Mouse (Mus musculus): ENCODE measurements around the gene Zscan10. TPM values are rescaled to one million over a fixed set of nuclear protein-coding genes. Genes with fewer than 3 reads are reported as not detected.

The Zscan10 gene
- polyA plus RNA-seq, 1 experiment from 2014 or later = 0.45 TPM

- ATAC-seq (ENCODE audit: low FRiP score, low TSS enrichment) = no peak
- no peak overlapping the region for H3K4me3 ChIP-seq (ENCODE audit: low read length)
- WGBS = 56% methylated on average over 10 of the region's 11 CpGs
- H3K36me3 ChIP-seq (ENCODE audit: control insufficient read depth, insufficient read depth, low read length) = peaks cover 47% of the 10 kb centered on the region
- H3K4me1 ChIP-seq (ENCODE audit: control insufficient read depth, insufficient read depth, low read length) = peaks cover 4% of the 10 kb centered on the region
- no peaks in the 10 kb centered on the region for H3K9me3 ChIP-seq (ENCODE audit: control insufficient read depth, low read length)
- H3K4me2 ChIP-seq (replicated peaks; ENCODE audit: low read depth, low read length) = no peak overlapping the region
- no peak overlapping the region for H3K9ac ChIP-seq (ENCODE audit: low read depth, low read length)
- H3K27me3 ChIP-seq (ENCODE audit: control insufficient read depth, insufficient read depth, low read length) = no peaks in the 10 kb centered on the region
- H3K27ac ChIP-seq (ENCODE audit: low read depth, low read length) = no peak overlapping the region
These were observed 40.9 kb upstream of the Zscan10 start for GRCm38 (mm10) chr17:23559767-23560166.

- Histone ChIP-seq H3K4me3 (ENCODE audit: low read length) (peak within 1 kb of the TSS; percentile 80), H3K9ac (ENCODE audit: low read depth, low read length) (peak within 1 kb of the TSS; percentile 94), H3K9me3 (ENCODE audit: control insufficient read depth, low read length) (no peaks in the 10 kb centered on the region), H3K4me2 (replicated peaks; ENCODE audit: low read depth, low read length) (peak within 1 kb of the TSS; percentile 75), H3K36me3 (ENCODE audit: control insufficient read depth, insufficient read depth, low read length) (peaks cover 18% of the 10 kb centered on the region), H3K27me3 (ENCODE audit: control insufficient read depth, insufficient read depth, low read length) (no peaks in the 10 kb centered on the region), H3K4me1 (ENCODE audit: control insufficient read depth, insufficient read depth, low read length) (peaks cover 9% of the 10 kb centered on the region), H3K27ac (ENCODE audit: low read depth, low read length) (peak within 1 kb of the TSS; percentile 92)
- peak; percentile 97 for ATAC-seq (ENCODE audit: low FRiP score, low TSS enrichment)
- under 1% methylated on average over 59 of the region's 59 CpGs for WGBS
These were observed 36.9 kb upstream of the Zscan10 start, which contains the start of gene Zfp213 for GRCm38 (mm10) chr17:23563595-23564367. Gene Zfp213 (minus strand): TSS chr17:23564238.

- peak; percentile 82 for ATAC-seq (ENCODE audit: low FRiP score, low TSS enrichment)
- Histone ChIP-seq H3K4me2 (replicated peaks; ENCODE audit: low read depth, low read length) (peak overlapping the region; percentile 75), H3K27me3 (ENCODE audit: control insufficient read depth, insufficient read depth, low read length) (no peaks in the 10 kb centered on the region), H3K9ac (ENCODE audit: low read depth, low read length) (peak overlapping the region; percentile 94), H3K4me3 (ENCODE audit: low read length) (peak overlapping the region; percentile 80), H3K36me3 (ENCODE audit: control insufficient read depth, insufficient read depth, low read length) (peaks cover 13% of the 10 kb centered on the region), H3K4me1 (ENCODE audit: control insufficient read depth, insufficient read depth, low read length) (peaks cover 9% of the 10 kb centered on the region), H3K9me3 (ENCODE audit: control insufficient read depth, low read length) (no peaks in the 10 kb centered on the region), H3K27ac (ENCODE audit: low read depth, low read length) (peak overlapping the region; percentile 92)
- 1% methylated on average over 8 of the region's 8 CpGs for WGBS
These were observed 36.3 kb upstream of the Zscan10 start for GRCm38 (mm10) chr17:23564368-23564715.

GRCm38 (mm10) chr17:23566787-23567186 lies 33.9 kb upstream of the Zscan10 start:
- no peaks in the 10 kb centered on the region for H3K27me3 ChIP-seq (ENCODE audit: control insufficient read depth, insufficient read depth, low read length)
- H3K36me3 ChIP-seq (ENCODE audit: control insufficient read depth, insufficient read depth, low read length) = no peaks in the 10 kb centered on the region
- no peak overlapping the region for H3K4me3 ChIP-seq (ENCODE audit: low read length)
- peaks cover 9% of the 10 kb centered on the region for H3K4me1 ChIP-seq (ENCODE audit: control insufficient read depth, insufficient read depth, low read length)
- no peak overlapping the region for H3K4me2 ChIP-seq (replicated peaks; ENCODE audit: low read depth, low read length)
- no peak overlapping the region for H3K9ac ChIP-seq (ENCODE audit: low read depth, low read length)
- no peak for ATAC-seq (ENCODE audit: low FRiP score, low TSS enrichment)
- no peak overlapping the region for H3K27ac ChIP-seq (ENCODE audit: low read depth, low read length)
- no peaks in the 10 kb centered on the region for H3K9me3 ChIP-seq (ENCODE audit: control insufficient read depth, low read length)
- 53% methylated on average over 5 of the region's 5 CpGs for WGBS

GRCm38 (mm10) chr17:23568370-23568769 lies 32.3 kb upstream of the Zscan10 start:
- Histone ChIP-seq H3K27ac (ENCODE audit: low read depth, low read length) (no peak overlapping the region), H3K4me1 (ENCODE audit: control insufficient read depth, insufficient read depth, low read length) (peaks cover 6% of the 10 kb centered on the region), H3K4me2 (replicated peaks; ENCODE audit: low read depth, low read length) (no peak overlapping the region), H3K4me3 (ENCODE audit: low read length) (no peak overlapping the region), H3K9ac (ENCODE audit: low read depth, low read length) (no peak overlapping the region), H3K9me3 (ENCODE audit: control insufficient read depth, low read length) (no peaks in the 10 kb centered on the region), H3K36me3 (ENCODE audit: control insufficient read depth, insufficient read depth, low read length) (no peaks in the 10 kb centered on the region), H3K27me3 (ENCODE audit: control insufficient read depth, insufficient read depth, low read length) (no peaks in the 10 kb centered on the region)
- WGBS = 40% methylated on average over 5 of the region's 5 CpGs
- ATAC-seq (ENCODE audit: low FRiP score, low TSS enrichment) = no peak

- Histone ChIP-seq H3K4me3 (ENCODE audit: low read length) (no peak overlapping the region), H3K4me2 (replicated peaks; ENCODE audit: low read depth, low read length) (no peak overlapping the region), H3K4me1 (ENCODE audit: control insufficient read depth, insufficient read depth, low read length) (peaks cover 2% of the 10 kb centered on the region), H3K9me3 (ENCODE audit: control insufficient read depth, low read length) (no peaks in the 10 kb centered on the region), H3K27me3 (ENCODE audit: control insufficient read depth, insufficient read depth, low read length) (no peaks in the 10 kb centered on the region), H3K36me3 (ENCODE audit: control insufficient read depth, insufficient read depth, low read length) (peaks cover 5% of the 10 kb centered on the region; the same call in 1 of the 2 replicates), H3K9ac (ENCODE audit: low read depth, low read length) (no peak overlapping the region), H3K27ac (ENCODE audit: low read depth, low read length) (no peak overlapping the region)
- ATAC-seq (ENCODE audit: low FRiP score, low TSS enrichment) = peak; percentile 63
- WGBS = 43% methylated on average over 6 of the region's 6 CpGs
These were observed 30.6 kb upstream of the Zscan10 start for GRCm38 (mm10) chr17:23570017-23570416.

- Histone ChIP-seq H3K4me2 (replicated peaks; ENCODE audit: low read depth, low read length) (no peak overlapping the region), H3K4me3 (ENCODE audit: low read length) (no peak overlapping the region), H3K27ac (ENCODE audit: low read depth, low read length) (no peak overlapping the region), H3K27me3 (ENCODE audit: control insufficient read depth, insufficient read depth, low read length) (no peaks in the 10 kb centered on the region), H3K36me3 (ENCODE audit: control insufficient read depth, insufficient read depth, low read length) (peaks cover 14% of the 10 kb centered on the region), H3K9me3 (ENCODE audit: control insufficient read depth, low read length) (peaks cover 5% of the 10 kb centered on the region), H3K4me1 (ENCODE audit: control insufficient read depth, insufficient read depth, low read length) (no peaks in the 10 kb centered on the region), H3K9ac (ENCODE audit: low read depth, low read length) (no peak overlapping the region)
- 19% methylated on average over 5 of the region's 5 CpGs for WGBS
- ATAC-seq (ENCODE audit: low FRiP score, low TSS enrichment) = no peak
These were observed 29.6 kb upstream of the Zscan10 start for GRCm38 (mm10) chr17:23571084-23571483.

GRCm38 (mm10) chr17:23572059-23572458 lies 28.6 kb upstream of the Zscan10 start:
- H3K4me2 ChIP-seq (replicated peaks; ENCODE audit: low read depth, low read length) = no peak overlapping the region
- H3K4me3 ChIP-seq (ENCODE audit: low read length) = no peak overlapping the region
- peaks cover 24% of the 10 kb centered on the region for H3K36me3 ChIP-seq (ENCODE audit: control insufficient read depth, insufficient read depth, low read length)
- WGBS = 80% methylated on average over 6 of the region's 6 CpGs
- ATAC-seq (ENCODE audit: low FRiP score, low TSS enrichment) = no peak
- no peak overlapping the region for H3K9ac ChIP-seq (ENCODE audit: low read depth, low read length)
- H3K4me1 ChIP-seq (ENCODE audit: control insufficient read depth, insufficient read depth, low read length) = no peaks in the 10 kb centered on the region
- H3K9me3 ChIP-seq (ENCODE audit: control insufficient read depth, low read length) = peaks cover 12% of the 10 kb centered on the region
- H3K27ac ChIP-seq (ENCODE audit: low read depth, low read length) = no peak overlapping the region
- no peaks in the 10 kb centered on the region for H3K27me3 ChIP-seq (ENCODE audit: control insufficient read depth, insufficient read depth, low read length)

GRCm38 (mm10) chr17:23574130-23574529 lies 26.5 kb upstream of the Zscan10 start:
- H3K9me3 ChIP-seq (ENCODE audit: control insufficient read depth, low read length) = peaks cover 12% of the 10 kb centered on the region
- H3K27ac ChIP-seq (ENCODE audit: low read depth, low read length) = no peak overlapping the region
- peaks cover 35% of the 10 kb centered on the region for H3K36me3 ChIP-seq (ENCODE audit: control insufficient read depth, insufficient read depth, low read length)
- no peaks in the 10 kb centered on the region for H3K4me1 ChIP-seq (ENCODE audit: control insufficient read depth, insufficient read depth, low read length)
- ATAC-seq (ENCODE audit: low FRiP score, low TSS enrichment) = no peak
- 93% methylated on average over 8 of the region's 8 CpGs for WGBS
- no peaks in the 10 kb centered on the region for H3K27me3 ChIP-seq (ENCODE audit: control insufficient read depth, insufficient read depth, low read length)
- no peak overlapping the region for H3K4me3 ChIP-seq (ENCODE audit: low read length)
- no peak overlapping the region for H3K9ac ChIP-seq (ENCODE audit: low read depth, low read length)
- no peak overlapping the region for H3K4me2 ChIP-seq (replicated peaks; ENCODE audit: low read depth, low read length)
